Mouse (Mus musculus): ENCODE measurements around the gene Rgs3. TPM values are rescaled to one million over a fixed set of nuclear protein-coding genes. Genes with fewer than 3 reads are reported as not detected.
"Not testable (repeated sequence)": the region's sequence is repeated elsewhere in the genome, so short reads cannot be mapped to it uniquely, and the experiment has no call there.

The Rgs3 gene
- polyA plus RNA-seq, 1 experiment from 2014 or later, result 36.3 TPM

DNA sequence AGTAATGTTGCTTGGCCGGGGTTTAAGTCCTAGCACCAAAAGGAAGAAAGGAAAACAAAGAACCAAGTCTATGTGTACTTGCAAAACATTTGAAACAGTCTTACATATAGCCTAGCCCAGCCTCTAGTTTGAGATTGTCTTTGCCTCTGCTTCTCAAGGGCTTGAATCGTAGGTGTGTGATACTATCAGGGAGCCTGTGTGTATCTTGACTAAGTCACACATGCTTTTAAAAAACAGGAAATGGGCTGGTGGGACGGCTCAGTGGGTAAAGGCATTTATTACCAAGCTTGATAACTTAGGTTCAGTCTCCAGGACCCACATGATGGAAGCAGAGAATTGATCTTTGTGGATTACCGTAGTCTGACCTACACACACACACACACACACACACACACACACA is 2.4 kb downstream of the Rgs3 start:
- Histone ChIP-seq H3K27ac (peak overlapping the region; percentile 51), H3K27me3 (ENCODE audit: poor library complexity, severe bottlenecking) (no peaks in the 10 kb centered on the region; the same call in 1 of the 2 replicates), H3K9me3 (no peaks in the 10 kb centered on the region), H3K36me3 (replicated peaks) (no peaks in the 10 kb centered on the region), H3K4me3 (no peak overlapping the region), H3K4me1 (peaks cover 8% of the 10 kb centered on the region)
- no peak for DNase-seq (ENCODE audit: extremely low spot score, low spot score)
- WGBS, result 86% methylated on average over 4 of the region's 4 CpGs

DNA sequence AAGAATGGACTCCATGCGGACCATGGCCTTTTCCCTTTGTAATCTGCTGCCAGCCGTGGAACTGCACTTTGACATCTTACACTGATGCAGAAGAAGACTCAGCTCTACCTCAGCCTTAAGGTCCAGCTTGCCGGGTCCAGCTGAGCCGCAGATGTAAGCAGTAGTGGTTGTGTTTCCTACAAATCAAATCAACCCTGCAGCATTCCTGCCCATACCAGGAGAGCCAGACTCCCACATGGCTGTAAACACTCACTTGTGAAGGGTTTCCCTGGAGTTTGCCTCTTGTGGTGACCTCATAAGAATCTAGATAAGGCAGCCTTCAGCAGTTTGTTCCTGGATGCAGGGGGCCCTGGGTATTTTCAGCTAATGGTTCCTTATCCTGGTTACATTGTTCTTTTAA is 6.9 kb downstream of the Rgs3 start:
- no peaks in the 10 kb centered on the region for H3K36me3 ChIP-seq (replicated peaks)
- H3K9me3 ChIP-seq, result no peaks in the 10 kb centered on the region
- H3K27ac ChIP-seq, result no peak overlapping the region
- DNase-seq (ENCODE audit: extremely low spot score, low spot score), result no peak
- H3K4me3 ChIP-seq, result no peak overlapping the region
- H3K27me3 ChIP-seq (ENCODE audit: poor library complexity, severe bottlenecking), result no peaks in the 10 kb centered on the region; the same call in 1 of the 2 replicates
- 88% methylated on average over 4 of the region's 4 CpGs for WGBS
- peaks cover 4% of the 10 kb centered on the region for H3K4me1 ChIP-seq

DNA sequence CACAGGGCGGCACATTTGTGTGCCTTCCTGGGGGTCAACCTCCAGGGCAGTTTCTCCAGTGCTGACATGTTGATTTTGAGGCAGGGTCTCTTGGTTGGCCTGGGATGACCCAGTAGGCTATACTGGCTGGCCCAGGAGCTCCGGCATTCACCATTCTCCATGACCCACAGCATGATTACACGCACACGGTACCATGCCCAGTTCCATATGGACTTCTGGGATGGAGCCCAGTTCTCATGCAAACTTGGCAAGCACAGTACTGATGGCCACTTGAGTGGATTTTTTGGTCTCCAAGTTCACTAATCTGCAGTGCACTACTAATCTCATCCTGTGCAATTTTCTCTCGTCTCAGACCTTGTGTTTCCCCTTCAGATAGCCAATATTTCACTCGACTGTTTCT is 8.0 kb downstream of the Rgs3 start:
- WGBS, result 90% methylated on average over 6 of the region's 6 CpGs
- Histone ChIP-seq H3K9me3 (no peaks in the 10 kb centered on the region), H3K4me1 (no peaks in the 10 kb centered on the region), H3K27me3 (ENCODE audit: poor library complexity, severe bottlenecking) (no peaks in the 10 kb centered on the region; the same call in 1 of the 2 replicates), H3K4me3 (no peak overlapping the region), H3K27ac (no peak overlapping the region), H3K36me3 (replicated peaks) (no peaks in the 10 kb centered on the region)
- no peak for DNase-seq (ENCODE audit: extremely low spot score, low spot score)

DNA sequence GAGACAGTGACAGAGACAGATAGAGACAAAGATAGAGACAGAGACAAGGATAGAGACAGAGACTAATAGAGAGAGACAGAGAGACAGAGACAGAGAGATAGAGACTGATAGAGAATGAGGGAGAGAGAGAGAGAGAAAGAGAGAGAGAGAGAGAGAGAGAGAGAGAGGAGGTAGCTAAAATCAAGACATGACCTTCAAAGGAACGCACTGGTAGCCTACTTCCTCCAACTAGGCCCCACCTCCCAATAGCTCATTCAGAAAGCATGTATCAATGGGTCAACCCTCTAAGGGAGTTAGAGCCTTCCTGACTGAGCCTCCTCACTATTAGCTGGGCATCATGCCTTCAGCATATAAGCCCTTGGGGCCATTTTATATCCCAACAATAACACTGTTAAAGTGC is 8.7 kb downstream of the Rgs3 start:
- H3K4me1 ChIP-seq, result no peaks in the 10 kb centered on the region
- 85% methylated on average over 1 of the region's 1 CpGs for WGBS
- no peaks in the 10 kb centered on the region for H3K9me3 ChIP-seq
- H3K27me3 ChIP-seq (ENCODE audit: poor library complexity, severe bottlenecking), result no peaks in the 10 kb centered on the region; the same call in 1 of the 2 replicates
- no peak overlapping the region for H3K4me3 ChIP-seq
- no peaks in the 10 kb centered on the region for H3K36me3 ChIP-seq (replicated peaks)
- no peak overlapping the region for H3K27ac ChIP-seq
- no peak for DNase-seq (ENCODE audit: extremely low spot score, low spot score)

DNA sequence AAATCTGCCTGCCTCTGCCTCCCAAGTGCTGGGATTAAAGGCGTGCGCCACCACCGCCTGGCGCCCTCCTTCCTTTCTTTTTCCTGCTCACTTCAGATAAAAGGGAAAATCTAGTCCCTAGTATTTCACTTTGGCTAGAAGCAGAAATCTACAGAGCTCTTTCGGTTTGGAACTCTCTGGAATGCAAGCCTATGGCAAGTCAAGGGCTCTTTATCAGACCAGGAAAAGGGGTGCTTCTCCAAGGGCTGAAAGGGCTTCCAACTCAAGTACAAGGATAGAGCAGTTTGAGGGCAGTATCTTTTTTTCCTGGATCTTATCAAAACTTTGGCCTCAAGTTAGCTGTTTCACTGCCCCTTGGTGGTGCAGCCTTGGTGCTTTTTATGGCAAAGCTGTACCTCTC is 10.0 kb downstream of the Rgs3 start:
- Histone ChIP-seq H3K4me3 (no peak overlapping the region), H3K36me3 (replicated peaks) (no peaks in the 10 kb centered on the region), H3K27me3 (ENCODE audit: poor library complexity, severe bottlenecking) (no peaks in the 10 kb centered on the region; the same call in 1 of the 2 replicates), H3K4me1 (no peaks in the 10 kb centered on the region), H3K9me3 (no peaks in the 10 kb centered on the region), H3K27ac (no peak overlapping the region)
- no peak for DNase-seq (ENCODE audit: extremely low spot score, low spot score)
- 95% methylated on average over 5 of the region's 5 CpGs for WGBS

DNA sequence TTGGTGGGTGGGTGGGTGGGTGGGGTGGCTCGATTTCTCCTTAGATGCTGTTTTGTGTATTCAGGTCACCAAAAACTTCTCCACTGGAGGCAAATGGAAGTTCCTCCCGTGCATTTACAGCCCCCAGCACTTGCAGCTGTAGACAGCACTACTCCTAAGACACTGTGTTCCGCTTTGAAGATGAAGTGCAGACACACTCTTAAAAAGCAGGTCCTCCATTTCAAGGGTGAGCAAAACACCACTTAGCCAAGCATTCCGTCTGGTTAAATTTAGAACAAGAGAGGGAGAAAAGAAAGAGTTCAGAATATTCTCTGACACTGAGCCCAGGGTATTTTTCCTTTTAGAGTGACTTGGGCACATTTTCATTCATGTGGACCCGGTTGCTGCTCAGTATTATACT is 10.4 kb downstream of the Rgs3 start:
- no peak for DNase-seq (ENCODE audit: extremely low spot score, low spot score)
- 81% methylated on average over 5 of the region's 5 CpGs for WGBS
- no peaks in the 10 kb centered on the region for H3K36me3 ChIP-seq (replicated peaks)
- no peaks in the 10 kb centered on the region; the same call in 1 of the 2 replicates for H3K27me3 ChIP-seq (ENCODE audit: poor library complexity, severe bottlenecking)
- no peaks in the 10 kb centered on the region for H3K9me3 ChIP-seq
- no peaks in the 10 kb centered on the region for H3K4me1 ChIP-seq
- H3K4me3 ChIP-seq, result no peak overlapping the region
- no peak overlapping the region for H3K27ac ChIP-seq

DNA sequence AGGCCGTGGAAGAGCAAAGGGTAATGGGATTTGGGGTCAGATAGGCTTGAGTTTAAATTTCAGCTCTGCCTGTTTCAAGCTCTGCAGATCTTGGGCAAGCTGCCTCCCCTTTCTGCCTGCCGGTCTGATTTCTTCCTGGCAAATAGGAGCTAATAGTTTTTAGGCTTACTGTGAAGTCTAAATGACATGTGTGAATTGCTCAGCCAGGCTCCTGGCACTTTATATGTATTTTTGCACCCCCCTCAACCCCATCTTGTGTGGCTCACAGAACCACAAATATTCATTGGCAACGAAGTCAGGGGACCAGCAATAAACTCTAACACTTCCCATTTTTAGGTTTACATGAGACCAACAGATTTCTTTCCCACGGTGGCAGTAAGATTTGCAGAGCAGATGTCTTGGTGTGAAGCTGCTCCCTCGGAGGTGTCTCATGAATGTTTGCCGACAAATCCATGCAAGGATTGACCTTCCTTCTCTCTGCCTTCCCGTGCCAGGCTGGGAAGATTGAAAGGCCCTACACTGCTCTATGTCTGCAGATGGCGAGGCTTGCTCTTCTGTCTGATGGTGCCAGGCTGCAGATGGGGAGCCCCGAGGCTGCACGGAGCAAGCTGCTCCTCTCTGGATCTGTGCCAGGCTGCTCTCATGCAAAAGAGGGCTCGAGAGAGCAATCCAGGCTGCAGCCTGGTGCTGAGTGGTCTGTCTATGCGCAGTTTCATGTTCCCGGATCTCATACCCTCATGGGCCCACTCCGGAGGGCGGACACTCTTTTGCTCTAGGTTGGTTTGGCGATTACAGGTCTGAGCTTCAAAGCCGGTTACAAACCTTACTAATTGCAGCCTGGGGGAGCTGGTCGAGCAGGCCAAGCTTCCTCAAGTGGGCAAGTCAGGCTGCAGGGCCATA is 23.0 kb downstream of the Rgs3 start:
- H3K36me3 ChIP-seq (replicated peaks), result no peaks in the 10 kb centered on the region
- peaks cover 41% of the 10 kb centered on the region for H3K4me1 ChIP-seq
- 33% methylated on average over 18 of the region's 18 CpGs for WGBS
- H3K4me3 ChIP-seq, result peak overlapping the region; percentile 71
- no peak for DNase-seq (ENCODE audit: extremely low spot score, low spot score)
- H3K27me3 ChIP-seq (ENCODE audit: poor library complexity, severe bottlenecking), result peaks cover 38% of the 10 kb centered on the region
- H3K9me3 ChIP-seq, result no peaks in the 10 kb centered on the region
- H3K27ac ChIP-seq, result peak overlapping the region; percentile 95

DNA sequence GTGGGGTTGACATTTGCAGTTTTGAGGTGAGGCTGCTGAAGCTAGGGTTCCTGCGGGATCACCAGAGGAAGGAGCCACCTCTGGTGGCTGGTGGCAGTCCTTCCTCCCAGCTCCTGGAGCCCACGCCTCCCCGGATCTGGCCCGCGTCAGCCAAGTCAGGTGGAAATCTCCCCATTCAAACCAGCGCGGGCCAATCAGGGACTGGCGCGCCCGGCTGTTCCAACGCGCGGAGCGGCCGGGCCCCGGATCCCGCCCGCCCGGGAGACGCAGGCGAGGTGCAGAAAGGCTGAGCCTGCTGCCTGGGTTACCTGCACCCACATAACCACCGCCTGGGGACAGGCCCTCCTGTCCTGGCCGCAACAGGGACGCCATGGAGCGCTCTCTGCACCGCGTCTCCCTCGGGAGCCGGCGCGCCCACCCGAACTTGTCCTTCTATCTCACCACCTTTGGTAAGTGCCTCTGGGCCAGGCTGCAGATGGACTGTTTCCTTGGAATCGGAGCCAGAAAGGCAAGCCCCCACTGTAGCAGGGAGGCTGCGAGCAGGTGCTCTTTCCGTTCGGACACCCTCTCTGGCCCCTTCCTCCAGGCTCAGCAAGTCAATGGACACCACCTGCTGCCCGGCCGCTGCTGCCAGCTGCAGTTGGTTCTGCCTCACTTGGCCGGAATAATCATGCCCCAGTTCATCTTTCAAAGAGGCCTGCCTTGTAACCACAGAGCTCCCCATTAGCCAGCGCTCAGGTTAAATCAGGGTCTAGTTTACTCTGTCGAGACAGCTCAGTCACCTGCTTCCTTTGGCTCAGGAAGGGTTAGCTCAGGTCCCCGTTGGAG is 23.8 kb downstream of the Rgs3 start:
- Histone ChIP-seq H3K27me3 (ENCODE audit: poor library complexity, severe bottlenecking) (peaks cover 38% of the 10 kb centered on the region), H3K36me3 (replicated peaks) (no peaks in the 10 kb centered on the region), H3K9me3 (no peaks in the 10 kb centered on the region), H3K4me3 (peak overlapping the region; percentile 71), H3K27ac (peak overlapping the region; percentile 95), H3K4me1 (peaks cover 41% of the 10 kb centered on the region)
- peak; percentile 76 for DNase-seq (ENCODE audit: extremely low spot score, low spot score)
- WGBS, result under 1% methylated on average over 42 of the region's 42 CpGs

DNA sequence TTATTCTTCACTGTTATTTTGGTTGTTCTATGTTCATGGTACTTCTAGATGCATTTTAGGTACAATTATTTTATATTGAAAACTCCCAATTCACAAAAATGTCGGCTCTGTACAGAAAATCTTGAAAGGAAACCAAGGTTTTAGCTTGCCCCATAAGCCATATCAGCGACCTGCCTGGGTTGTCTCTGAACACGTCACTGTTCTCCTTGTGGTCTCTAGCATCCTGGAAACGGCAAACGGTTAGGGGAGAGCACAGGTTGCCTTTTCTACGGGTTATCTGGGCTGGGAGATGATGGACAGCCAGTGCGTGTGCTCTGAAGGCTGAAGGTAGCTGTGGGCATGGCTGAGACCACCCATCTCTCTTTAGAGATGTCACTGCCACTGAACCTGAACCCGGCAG is 27.4 kb downstream of the Rgs3 start:
- WGBS, result 90% methylated on average over 8 of the region's 8 CpGs
- peaks cover 31% of the 10 kb centered on the region for H3K27me3 ChIP-seq (ENCODE audit: poor library complexity, severe bottlenecking)
- no peak overlapping the region for H3K4me3 ChIP-seq
- H3K36me3 ChIP-seq (replicated peaks), result no peaks in the 10 kb centered on the region
- H3K9me3 ChIP-seq, result no peaks in the 10 kb centered on the region
- DNase-seq (ENCODE audit: extremely low spot score, low spot score), result no peak
- H3K27ac ChIP-seq, result no peak overlapping the region
- H3K4me1 ChIP-seq, result peaks cover 55% of the 10 kb centered on the region

DNA sequence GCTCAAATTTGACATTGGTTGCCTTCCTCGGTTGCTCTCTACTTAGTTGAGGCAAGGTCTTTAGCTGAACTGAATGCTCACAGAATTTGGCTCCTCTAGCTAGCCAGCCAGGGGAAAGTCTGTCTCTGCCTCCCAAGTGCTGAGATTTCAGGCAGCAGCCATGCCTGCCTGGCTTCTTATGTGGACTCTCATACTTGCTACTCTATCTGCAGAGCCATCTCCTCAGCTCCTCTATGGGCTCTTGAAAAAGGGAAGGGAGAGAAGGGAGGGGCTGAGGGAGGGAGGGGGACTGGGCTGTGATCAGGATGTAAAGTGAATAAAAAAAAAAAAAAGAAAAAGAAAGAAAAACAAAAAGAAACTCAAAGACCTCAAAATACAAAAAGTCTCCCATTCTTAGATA is 31.2 kb downstream of the Rgs3 start:
- DNase-seq (ENCODE audit: extremely low spot score, low spot score), result no peak
- H3K27ac ChIP-seq, result no peak overlapping the region
- 96% methylated on average over 1 of the region's 1 CpGs for WGBS

DNA sequence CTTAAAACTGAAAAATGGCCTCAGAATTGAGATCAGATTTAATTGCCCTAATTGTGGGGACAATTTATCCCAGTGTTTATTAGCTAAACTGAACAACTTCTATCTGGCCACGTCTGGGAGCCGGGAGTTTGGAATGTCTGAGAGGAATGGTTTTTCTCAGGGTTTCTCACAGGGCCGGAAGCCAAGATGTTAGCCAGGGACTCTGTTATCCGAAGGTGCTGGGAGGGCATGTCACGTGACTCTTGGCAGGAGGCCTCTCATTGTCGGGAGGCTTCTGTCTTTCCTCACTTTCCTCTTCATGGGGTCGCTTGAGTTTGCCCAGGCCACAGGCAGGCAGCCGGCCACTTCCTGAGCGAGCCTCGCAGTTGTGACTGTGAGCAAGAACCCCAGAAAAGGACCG is 31.7 kb downstream of the Rgs3 start:
- WGBS, result 10% methylated on average over 11 of the region's 11 CpGs
- DNase-seq (ENCODE audit: extremely low spot score, low spot score), result no peak

More for the DNA sequence above, 31.2 kb downstream of the Rgs3 start:
- Histone ChIP-seq H3K4me3 (no peak overlapping the region), H3K27me3 (ENCODE audit: poor library complexity, severe bottlenecking) (no peaks in the 10 kb centered on the region), H3K36me3 (replicated peaks) (no peaks in the 10 kb centered on the region), H3K9me3 (no peaks in the 10 kb centered on the region), H3K4me1 (peaks cover 31% of the 10 kb centered on the region)

DNA sequence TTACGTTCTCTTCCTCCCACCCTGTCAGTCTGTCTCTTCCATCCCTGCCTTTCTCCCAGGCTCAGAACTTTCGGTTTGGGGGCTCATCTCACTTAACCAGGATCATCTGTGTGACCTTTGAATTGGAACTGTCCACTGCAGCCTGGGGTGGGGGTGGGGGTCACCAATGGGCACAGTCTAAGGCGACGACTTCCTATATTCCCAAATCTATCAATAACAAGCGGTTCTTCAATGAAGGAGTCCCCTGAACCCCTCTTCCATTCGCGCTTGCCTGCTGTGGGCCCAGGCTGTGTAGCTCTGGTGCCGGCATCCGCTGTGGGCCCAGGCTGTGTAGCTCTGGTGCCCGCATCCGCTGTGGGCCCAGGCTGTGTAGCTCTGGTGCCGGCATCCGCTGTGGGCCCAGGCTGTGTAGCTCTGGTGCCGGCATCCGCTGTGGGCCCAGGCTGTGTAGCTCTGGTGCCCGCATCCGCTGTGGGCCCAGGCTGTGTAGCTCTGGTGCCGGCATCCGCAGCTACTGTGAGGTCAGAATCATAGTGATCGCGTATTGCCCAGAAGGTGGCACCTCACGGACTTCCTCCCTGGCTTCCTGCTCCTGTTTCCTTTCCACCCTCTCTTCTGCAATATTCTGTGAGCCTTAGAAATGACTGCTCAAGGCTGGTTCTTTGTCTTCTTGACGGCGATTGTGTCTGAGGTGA is 34.0 kb downstream of the Rgs3 start:
- not testable (repeated sequence) for H3K4me3 ChIP-seq; H3K36me3 ChIP-seq (replicated peaks); H3K9me3 ChIP-seq; H3K27me3 ChIP-seq (ENCODE audit: poor library complexity, severe bottlenecking); DNase-seq (ENCODE audit: extremely low spot score, low spot score)
- Histone ChIP-seq H3K27ac (peak overlapping the region; percentile 44; the same call in 1 of the 2 replicates), H3K4me1 (peaks cover 29% of the 10 kb centered on the region)
- WGBS, result 92% methylated on average over 24 of the region's 24 CpGs

More for the DNA sequence above, 31.7 kb downstream of the Rgs3 start:
- peaks cover 29% of the 10 kb centered on the region for H3K4me1 ChIP-seq
- H3K4me3 ChIP-seq, result 0 out of 2 replicates have a peak overlapping the region, but pooled peaks have one; percentile 12
- H3K27me3 ChIP-seq (ENCODE audit: poor library complexity, severe bottlenecking), result no peaks in the 10 kb centered on the region
- no peaks in the 10 kb centered on the region for H3K9me3 ChIP-seq
- peak overlapping the region; percentile 71 for H3K27ac ChIP-seq
- no peaks in the 10 kb centered on the region for H3K36me3 ChIP-seq (replicated peaks)

Measured in forebrain, embryonic 10.5 days (tissue).